Mouse (Mus musculus): ENCODE measurements at regions not wholly inside any gene's neighbourhood (a gene's known extent, or its start where the extent isn't known, plus 50 kb on each side); places are given as distances from the start of the nearest gene placed in this dataset.
"Not testable (repeated sequence)": the region's sequence is repeated elsewhere in the genome, so short reads cannot be mapped to it uniquely, and the experiment has no call there.

- no peak for DNase-seq (ENCODE audit: low spot score in 2 of 2)
Observed at GRCm38 (mm10) chr15:41920270-41920669, 1786.1 kb downstream of the 9330182O14Rik start.

GRCm38 (mm10) chr15:41936697-41937096 is 1802.5 kb downstream of the 9330182O14Rik start:
- DNase-seq (ENCODE audit: low spot score in 2 of 2): no peak

GRCm38 (mm10) chr15:41945226-41945625 is 1811.1 kb downstream of the 9330182O14Rik start:
- DNase-seq (ENCODE audit: low spot score in 2 of 2): no peak

GRCm38 (mm10) chr15:41947888-41948287 is 1813.7 kb downstream of the 9330182O14Rik start:
- no peak for DNase-seq (ENCODE audit: low spot score in 2 of 2)

- no peak for DNase-seq (ENCODE audit: low spot score in 2 of 2)
Observed at GRCm38 (mm10) chr15:41948347-41949093, 1814.4 kb downstream of the 9330182O14Rik start.

GRCm38 (mm10) chr15:41949094-41949461 is 1814.9 kb downstream of the 9330182O14Rik start:
- DNase-seq (ENCODE audit: low spot score in 2 of 2): no peak

GRCm38 (mm10) chr15:41951276-41951675 is 1817.1 kb downstream of the 9330182O14Rik start:
- no peak for DNase-seq (ENCODE audit: low spot score in 2 of 2)

GRCm38 (mm10) chr15:41960597-41960996 is 1826.4 kb downstream of the 9330182O14Rik start:
- DNase-seq (ENCODE audit: low spot score in 2 of 2): no peak

GRCm38 (mm10) chr15:41970877-41971276 is 1836.7 kb downstream of the 9330182O14Rik start:
- DNase-seq (ENCODE audit: low spot score in 2 of 2): no peak

GRCm38 (mm10) chr15:41973263-41973662 is 1839.1 kb downstream of the 9330182O14Rik start:
- peak; percentile 72 to 84 for DNase-seq (ENCODE audit: low spot score in 2 of 2)

- DNase-seq (ENCODE audit: low spot score in 2 of 2): no peak
Observed at GRCm38 (mm10) chr15:41977196-41977595, 1843.0 kb downstream of the 9330182O14Rik start.

- DNase-seq (ENCODE audit: low spot score in 2 of 2): no peak
Observed at GRCm38 (mm10) chr15:41977649-41978231, 1843.6 kb downstream of the 9330182O14Rik start.

GRCm38 (mm10) chr15:41983261-41983660 is 1849.1 kb downstream of the 9330182O14Rik start:
- no peak for DNase-seq (ENCODE audit: low spot score in 2 of 2)

GRCm38 (mm10) chr15:41984267-41984666 is 1850.1 kb downstream of the 9330182O14Rik start:
- no peak for DNase-seq (ENCODE audit: low spot score in 2 of 2)

GRCm38 (mm10) chr15:41986264-41986663 is 1852.1 kb downstream of the 9330182O14Rik start:
- no peak for DNase-seq (ENCODE audit: low spot score in 2 of 2)

GRCm38 (mm10) chr15:41989065-41989464 is 1854.9 kb downstream of the 9330182O14Rik start:
- DNase-seq (ENCODE audit: low spot score in 2 of 2): no peak

- no peak for DNase-seq (ENCODE audit: low spot score in 2 of 2)
Observed at GRCm38 (mm10) chr15:41991816-41992215, 1857.7 kb downstream of the 9330182O14Rik start.

- not testable (repeated sequence) for DNase-seq (ENCODE audit: low spot score in 2 of 2)
Observed at GRCm38 (mm10) chr15:42032286-42032685, 1898.1 kb downstream of the 9330182O14Rik start.

- DNase-seq (ENCODE audit: low spot score in 2 of 2): no peak
Observed at GRCm38 (mm10) chr15:42047088-42047976, 1913.2 kb downstream of the 9330182O14Rik start.

GRCm38 (mm10) chr15:42056772-42057171 is 1922.6 kb downstream of the 9330182O14Rik start:
- DNase-seq (ENCODE audit: low spot score in 2 of 2): peak; percentile 33 to 61

- DNase-seq (ENCODE audit: low spot score in 2 of 2): no peak
Observed at GRCm38 (mm10) chr15:42068207-42068831, 1934.2 kb downstream of the 9330182O14Rik start.

- DNase-seq (ENCODE audit: low spot score in 2 of 2): no peak
Observed at GRCm38 (mm10) chr15:42069072-42069471, 1934.9 kb downstream of the 9330182O14Rik start.
